Mouse (Mus musculus) adrenal gland, postnatal 36 days (tissue): ENCODE results near the gene Gtf2h2. TPM values are rescaled to one million over a fixed set of nuclear protein-coding genes. Genes with fewer than 3 reads are reported as not detected.
"Not testable (repeated sequence)": the region's sequence is repeated elsewhere in the genome, so short reads cannot be mapped to it uniquely, and the experiment has no call there.

Experiments used
- DNase-seq, 2 experiments: peaks; one replicate each; pipeline ENCODE4 v3.0.0; 2021; ENCODE audit warnings: mixed read lengths in 1 of 2
- total RNA-seq, 2 experiments: library from RNA; stranded (reverse); gene quantifications; 2 replicates each; pipeline ENCODE4 v1.2.3; 2021

Gene Gtf2h2
- total RNA-seq, 2 experiments from 2014 or later, result 24.5 to 30.5 TPM

DNA sequence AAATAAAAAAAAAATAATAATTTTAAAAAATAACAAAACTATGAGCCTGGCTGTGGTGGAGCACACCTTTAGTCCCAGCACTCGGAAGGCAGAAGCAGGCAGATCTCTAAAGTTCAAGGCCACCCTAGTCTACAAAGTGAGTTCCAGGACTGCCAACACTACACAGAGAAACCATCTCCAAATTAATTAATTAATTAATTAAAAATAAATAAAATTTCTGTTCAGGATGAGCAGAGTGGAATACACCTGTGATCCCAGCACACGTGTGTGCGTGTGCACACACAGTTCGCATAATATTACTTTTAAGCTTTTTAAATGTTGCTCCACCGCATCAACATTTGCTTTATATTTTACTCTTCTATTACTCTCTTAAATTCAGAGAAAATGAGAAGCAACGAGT, 756 bp downstream of the Gtf2h2 start:
- no peak for DNase-seq

DNA sequence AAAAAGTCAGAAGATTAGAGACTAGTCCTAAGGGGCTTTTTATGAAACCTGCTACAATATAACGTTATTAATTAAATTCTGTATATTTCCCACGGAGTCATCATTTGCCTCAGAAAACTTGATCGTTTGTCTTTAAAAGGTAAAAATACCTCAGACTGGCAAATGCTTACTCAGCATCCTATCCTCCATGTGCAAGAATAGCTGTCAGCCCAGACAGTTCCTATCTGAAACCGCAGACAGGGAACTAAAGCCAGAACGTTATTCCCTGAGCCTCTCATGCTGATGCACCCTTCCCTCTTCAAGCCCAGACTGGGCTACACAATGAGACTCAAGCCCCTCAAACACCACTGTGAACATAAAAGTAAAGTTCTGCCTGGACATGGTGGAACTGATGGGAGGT, 2.0 kb downstream of the Gtf2h2 start:
- no peak for DNase-seq

DNA sequence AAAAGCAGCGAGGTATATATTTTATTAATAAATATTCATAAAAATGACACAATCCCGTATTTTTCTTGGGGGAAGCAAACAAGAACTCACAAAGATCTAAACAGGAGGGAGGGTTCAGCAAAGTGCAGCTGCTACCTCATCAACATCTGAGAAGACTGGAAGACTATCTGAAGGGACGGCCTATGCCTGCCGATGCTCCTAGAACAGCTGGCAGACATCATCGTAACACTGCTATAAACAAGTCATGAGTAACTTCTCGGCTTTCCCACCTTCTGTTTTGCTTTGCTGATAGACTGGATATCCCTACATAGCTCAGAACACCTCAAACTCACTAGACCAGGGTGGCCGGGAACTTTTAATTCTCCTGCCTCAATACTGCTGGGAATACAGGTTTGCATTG, 8.8 kb downstream of the Gtf2h2 start:
- no peak for DNase-seq

- no peak for DNase-seq
These were observed 28.7 kb downstream of the Gtf2h2 start for GRCm38 (mm10) chr13:100463527-100464222.

DNA sequence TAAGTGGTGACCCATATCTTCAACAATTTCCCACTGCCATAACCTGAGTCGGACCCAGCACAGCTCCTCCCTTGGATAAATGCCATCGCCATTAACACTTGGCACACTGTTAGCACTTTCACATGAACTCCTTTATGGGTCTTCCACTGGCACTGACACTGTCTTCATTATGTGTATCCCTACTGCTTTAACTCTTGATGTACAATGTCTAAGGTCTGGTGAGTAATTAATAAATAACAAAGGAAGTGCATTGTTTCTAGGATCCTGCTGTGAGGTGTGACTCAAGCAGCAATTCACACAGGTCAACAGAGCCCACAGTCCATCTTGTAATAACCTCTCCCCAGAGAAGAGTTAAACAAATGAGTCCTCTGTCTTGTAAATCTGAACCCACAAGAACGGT, 31.0 kb downstream of the Gtf2h2 start:
- no peak for DNase-seq

GRCm38 (mm10) chr13:100452415-100453127, 39.8 kb downstream of the Gtf2h2 start, which contains the start of gene Naip1:
Naip1 (minus strand) TSS chr13:100452869.
- DNase-seq, result not testable (repeated sequence)

- no peak for DNase-seq
These were observed 42.9 kb downstream of the Gtf2h2 start for GRCm38 (mm10) chr13:100449495-100449894.

DNA sequence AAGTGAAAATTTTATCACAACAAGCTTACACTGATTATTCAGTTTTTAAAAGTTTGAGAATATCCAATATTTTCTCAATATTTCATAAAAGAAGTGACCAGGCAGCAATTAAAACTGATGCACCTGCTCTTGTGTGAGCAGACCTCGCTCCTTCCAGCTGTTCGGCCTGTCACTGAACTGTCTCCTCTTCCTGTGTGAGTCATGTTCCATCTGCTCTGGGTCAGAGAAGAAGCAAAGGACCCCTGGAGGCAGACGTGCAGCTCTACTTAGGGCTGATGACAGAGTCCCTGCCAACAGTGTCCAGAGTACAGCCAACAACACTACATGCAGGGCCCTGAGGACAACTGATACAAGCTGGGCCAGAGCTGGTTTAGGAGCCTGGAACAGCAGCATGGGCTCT, 52.3 kb downstream of the Gtf2h2 start:
- DNase-seq, result no peak

GRCm38 (mm10) chr13:100438701-100439100, 53.7 kb downstream of the Gtf2h2 start:
- no peak for DNase-seq

DNA sequence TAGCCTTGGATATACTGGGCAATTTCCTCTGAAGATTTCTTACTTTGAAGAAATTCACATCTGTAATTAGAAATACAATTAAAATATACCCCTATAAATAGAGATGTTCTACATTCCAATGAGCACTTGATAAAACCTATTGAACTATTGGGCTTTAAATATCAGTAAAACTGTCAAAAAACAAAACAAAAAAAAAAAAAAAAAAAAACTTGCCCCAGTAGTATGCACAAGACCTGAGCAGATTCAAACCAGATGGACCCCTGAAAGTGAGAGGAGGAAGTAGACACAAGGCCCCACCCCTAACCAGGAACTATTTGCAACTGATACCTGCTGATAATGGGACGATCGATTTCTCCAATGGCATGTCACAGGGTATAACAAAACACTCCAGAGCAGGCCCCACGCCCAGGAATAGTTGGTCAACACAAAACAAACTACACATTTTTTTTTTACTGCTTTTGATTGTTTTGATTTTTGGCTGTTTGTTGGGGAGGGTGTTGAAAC, 55.0 kb downstream of the Gtf2h2 start:
- DNase-seq, result no peak

DNA sequence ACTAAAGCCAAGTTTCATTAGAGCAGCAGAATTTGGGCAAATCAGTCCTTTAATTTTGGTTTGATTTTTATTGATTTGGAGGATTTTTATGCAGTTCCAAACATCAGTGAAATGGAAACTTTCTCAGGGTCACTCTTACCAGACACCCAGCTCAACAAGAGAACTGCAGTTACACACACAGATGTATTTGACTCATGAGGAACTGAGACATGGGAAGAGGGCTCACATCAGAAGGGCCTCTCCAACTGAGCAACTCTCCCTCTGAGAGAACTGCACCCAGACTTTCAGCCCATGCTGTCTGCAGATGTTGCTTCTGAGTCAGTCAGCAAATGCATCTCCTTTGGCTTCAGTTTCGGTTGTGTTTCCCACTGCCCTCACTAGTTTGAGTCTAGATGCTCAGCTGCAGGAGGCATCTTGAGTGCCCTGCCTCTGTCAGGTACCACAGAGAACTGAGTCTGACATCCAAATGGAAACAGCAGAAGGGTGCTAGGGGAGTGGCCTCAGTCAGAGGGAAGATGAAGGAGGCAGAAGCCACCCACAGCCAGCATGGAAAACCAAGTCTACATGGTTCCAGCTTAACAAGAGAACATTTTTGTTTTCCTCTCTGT, 55.7 kb downstream of the Gtf2h2 start:
- DNase-seq, result not testable (repeated sequence)

- not testable (repeated sequence) for DNase-seq
These were observed 72.4 kb downstream of the Gtf2h2 start for GRCm38 (mm10) chr13:100419958-100420357.

- no peak for DNase-seq
These were observed 78.0 kb downstream of the Gtf2h2 start for GRCm38 (mm10) chr13:100414428-100414827.

Other genes with a start within 250 kb of the Gtf2h2 start
- gene Naip5, start 246.3 kb downstream of the Gtf2h2 start, total RNA-seq, result 1 to 10 TPM; 1.3 to 9.1 TPM
- gene Naip6, start 174.9 kb downstream of the Gtf2h2 start, total RNA-seq, result under 1 TPM; 0.13 to 0.33 TPM
- under 1 TPM; 0.17 to 0.30 TPM for gene Naip1, start 39.7 kb downstream of the Gtf2h2 start, total RNA-seq
- gene Ocln, start 60.1 kb upstream of the Gtf2h2 start, total RNA-seq, result 10 to 100 TPM in 1 of 2 experiments, 1 to 10 TPM in 1; 6.7 to 14.4 TPM
- gene Marveld2, start 124.4 kb upstream of the Gtf2h2 start, total RNA-seq, result under 1 TPM; 0.56 to 0.76 TPM
- gene Ak6, start 158.4 kb upstream of the Gtf2h2 start, total RNA-seq, result 10 to 100 TPM; 68.9 to 84.4 TPM
- gene Rad17, start 158.5 kb upstream of the Gtf2h2 start, total RNA-seq, result 10 to 100 TPM; 21.0 to 22.7 TPM
- gene Taf9, start 159.0 kb upstream of the Gtf2h2 start, total RNA-seq, result 10 to 100 TPM in 1 of 2 experiments, 1 to 10 TPM in 1; 8.3 to 15.4 TPM
- under 1 TPM; 0.66 to 0.76 TPM for gene Ccdc125, start 177.1 kb upstream of the Gtf2h2 start, total RNA-seq
- 10 to 100 TPM; 38.6 to 44.7 TPM for gene Cdk7, start 238.4 kb upstream of the Gtf2h2 start, total RNA-seq